Mouse (Mus musculus): ENCODE data around the gene Rps15. TPM values are rescaled to one million over a fixed set of nuclear protein-coding genes. Genes with fewer than 3 reads are reported as not detected.

Gene Rps15
- total and polyA plus RNA-seq, 3 experiments, result 2,279 to 5,342 (median 2,739) TPM

GRCm38 (mm10) chr10:80295618-80296425 lies 3.6 kb downstream of the Rps15 start, which contains the start of gene Apc2:
Apc2 (plus strand) TSS chr10:80295977.
- no peak for TF ChIP-seq ZNF384 (IDR thresholded peaks at IDR 0.05; ENCODE audit: low read depth, low read length)
- no peak for TF ChIP-seq POLR2A (IDR thresholded peaks at IDR 0.05; ENCODE audit: low read depth, low read length)
- no peak for TF ChIP-seq UBTF (IDR thresholded peaks at IDR 0.05; ENCODE audit: low read depth, low read length)
- TF ChIP-seq CHD1 (IDR thresholded peaks at IDR 0.05; ENCODE audit: low read depth, low read length), result no peak
- TF ChIP-seq CTCF (conservative IDR thresholded peaks at IDR 0.05 in 1 of 2, IDR thresholded peaks at IDR 0.05 in 1 of 2; ENCODE audit: low read depth in 2 of 2, low read length in 2 of 2), result peak in 1 of 2 experiments; percentile 74; a peak in 2 of 4 replicates
- TF ChIP-seq MAZ (IDR thresholded peaks at IDR 0.05; ENCODE audit: low read depth, low read length), result peak; percentile 36; the same call in 1 of the 2 replicates
- TF ChIP-seq ETS1 (conservative IDR thresholded peaks at IDR 0.05; ENCODE audit: low read depth, low read length), result no peak
- 0 out of 2 replicates have a peak, but pooled peaks have one; percentile 23 for TF ChIP-seq POLR2AphosphoS2 (IDR thresholded peaks at IDR 0.05; ENCODE audit: low read depth, low read length)
- no peak for TF ChIP-seq ZKSCAN1 (IDR thresholded peaks at IDR 0.05; ENCODE audit: borderline replicate concordance, low read depth, low read length)
- TF ChIP-seq SMC3 (IDR thresholded peaks at IDR 0.05; ENCODE audit: low read depth, low read length), result peak; percentile 82
- TF ChIP-seq JUND (conservative IDR thresholded peaks at IDR 0.05; ENCODE audit: low read depth, low read length), result no peak
- no peak for TF ChIP-seq NRF1 (IDR thresholded peaks at IDR 0.05; ENCODE audit: low read depth, low read length)
- TF ChIP-seq PAX5 (IDR thresholded peaks at IDR 0.05; ENCODE audit: low read length), result no peak
- 0 out of 2 replicates have a peak, but pooled peaks have one; percentile 24 for TF ChIP-seq TCF12 (IDR thresholded peaks at IDR 0.05; ENCODE audit: low read depth, low read length)
- TF ChIP-seq NELFE (IDR thresholded peaks at IDR 0.05; ENCODE audit: low read depth, low read length), result no peak
- no peak for TF ChIP-seq MXI1 (IDR thresholded peaks at IDR 0.05; ENCODE audit: low read depth, low read length)
- 0 out of 2 replicates have a peak, but pooled peaks have one; percentile 40 for TF ChIP-seq BHLHE40 (IDR thresholded peaks at IDR 0.05; ENCODE audit: low read depth, low read length)
- peak; percentile 59; the same call in 1 of the 2 replicates for TF ChIP-seq CHD2 (IDR thresholded peaks at IDR 0.05; ENCODE audit: low read length)
- TF ChIP-seq ELF1 (IDR thresholded peaks at IDR 0.05; ENCODE audit: low read depth, low read length), result no peak
- TF ChIP-seq HCFC1 (IDR thresholded peaks at IDR 0.05; ENCODE audit: low read depth, low read length), result no peak
- TF ChIP-seq SIN3A (IDR thresholded peaks at IDR 0.05; ENCODE audit: low read length), result peak; percentile 59; the same call in 1 of the 2 replicates
- no peak for TF ChIP-seq USF1 (IDR thresholded peaks at IDR 0.05; ENCODE audit: low read depth, low read length)
- TF ChIP-seq MAFK (IDR thresholded peaks at IDR 0.05; ENCODE audit: insufficient replicate concordance, low read length), result no peak
- peak; percentile 38; the same call in 1 of the 2 replicates for TF ChIP-seq MYC (IDR thresholded peaks at IDR 0.05; ENCODE audit: low read depth, low read length)
- TF ChIP-seq RCOR1 (conservative IDR thresholded peaks at IDR 0.05; ENCODE audit: low read depth, low read length), result no peak
- 0 out of 2 replicates have a peak, but pooled peaks have one; percentile 8 for TF ChIP-seq USF2 (conservative IDR thresholded peaks at IDR 0.05; ENCODE audit: low read depth, low read length)
- no peak for TF ChIP-seq ZC3H11A (IDR thresholded peaks at IDR 0.05; ENCODE audit: low read depth, low read length)
- no peak for TF ChIP-seq EP300 (IDR thresholded peaks at IDR 0.05; ENCODE audit: low read length)
- no peak for TF ChIP-seq TBP (conservative IDR thresholded peaks at IDR 0.05; ENCODE audit: low read depth, low read length)
- no peak for TF ChIP-seq GABPA (IDR thresholded peaks at IDR 0.05; ENCODE audit: insufficient replicate concordance, low read depth, low read length)
- TF ChIP-seq E2F4 (IDR thresholded peaks at IDR 0.05; ENCODE audit: insufficient replicate concordance, low read depth, low read length), result no peak
- peak; percentile 26; the same call in 1 of the 2 replicates for TF ChIP-seq MAX (IDR thresholded peaks at IDR 0.05; ENCODE audit: low read length)
- no peak; the same call in 1 of the 2 replicates for TF ChIP-seq ZMIZ1 (IDR thresholded peaks at IDR 0.05; ENCODE audit: low read depth, low read length)
- no peak for TF ChIP-seq MEF2A (IDR thresholded peaks at IDR 0.05; ENCODE audit: borderline replicate concordance, low read depth, low read length)
- TF ChIP-seq JUN (IDR thresholded peaks at IDR 0.05; ENCODE audit: insufficient read depth, low read depth, low read length), result no peak
- TF ChIP-seq IRF4 (IDR thresholded peaks at IDR 0.05; ENCODE audit: low read depth, low read length), result no peak; the same call in 1 of the 2 replicates
- TF ChIP-seq KAT2A (IDR thresholded peaks at IDR 0.05; ENCODE audit: insufficient replicate concordance, low read length), result no peak
- peak; percentile 47 for TF ChIP-seq RAD21 (IDR thresholded peaks at IDR 0.05; ENCODE audit: low read depth, low read length)
- Histone ChIP-seq H3K4me3 (replicated peaks in 1 of 3; ENCODE audit: low read depth in 2 of 3, low read length in 2 of 3, poor library complexity in 1 of 3) (no peak within 1 kb of the TSS), H3K4me2 (ENCODE audit: insufficient read depth, low read depth, poor library complexity, severe bottlenecking) (no peak within 1 kb of the TSS), H3K79me2 (replicated peaks; ENCODE audit: control insufficient read depth, extremely low read depth, insufficient read depth, poor library complexity, severe bottlenecking) (peaks cover 17% of the 10 kb centered on the region), H3K27me3 (replicated peaks) (peaks cover 21% of the 10 kb centered on the region), H3K36me3 (replicated peaks in 1 of 2; ENCODE audit: control insufficient read depth in 1 of 2, insufficient read depth in 1 of 2, low read length in 1 of 2) (peaks cover 18 to 29% of the 10 kb centered on the region in 2 experiments), H3K9me3 (replicated peaks; ENCODE audit: low read length) (no peaks in the 10 kb centered on the region), H3K4me1 (ENCODE audit: control insufficient read depth in 1 of 2, insufficient read depth in 2 of 2) (peaks cover 8 to 33% of the 10 kb centered on the region in 2 experiments; a peak in 3 of 4 replicates), H3K27ac (ENCODE audit: insufficient read depth, low read depth) (no peak within 1 kb of the TSS), H3K9ac (ENCODE audit: insufficient read depth, low read depth) (no peak within 1 kb of the TSS)
- in situ Hi-C loops (cut with MboI; ENCODE audit: low pct_ligation_motif_present, low pct_unique_long_range_greater_than_20kb, low sequenced_read_pairs), result no loop called here
- dilution Hi-C loops (cut with MboI; ENCODE audit: extremely low pct_ligation_motif_present, extremely low pct_unique_long_range_greater_than_20kb, low sequenced_read_pairs), result no loop called here
- DNase-seq (ENCODE audit: extremely low read depth), result peak; percentile 66
